Mouse (Mus musculus): ENCODE measurements around the gene Gm13304. TPM values are rescaled to one million over a fixed set of nuclear protein-coding genes. Genes with fewer than 3 reads are reported as not detected.
"Not testable (repeated sequence)": the region's sequence is repeated elsewhere in the genome, so short reads cannot be mapped to it uniquely, and the experiment has no call there.

Gm13304 gene
- not detected in 2 replicates for polyA plus RNA-seq (2014; fragmentation: Nextera tagmentation; extraction: Ambion mirVana)

- H3K27me3 ChIP-seq (ENCODE audit: control insufficient read depth, insufficient read depth, low read length); H3K4me1 ChIP-seq (ENCODE audit: control insufficient read depth, insufficient read depth, low read length); H3K27ac ChIP-seq (ENCODE audit: low read length); H3K36me3 ChIP-seq (ENCODE audit: control insufficient read depth, insufficient read depth, low read length); ATAC-seq (ENCODE audit: insufficient number of reproducible peaks, insufficient read depth, low FRiP score, low read depth); H3K4me2 ChIP-seq (replicated peaks; ENCODE audit: low read depth, low read length); H3K9me3 ChIP-seq (ENCODE audit: control insufficient read depth, low read depth, low read length); H3K9ac ChIP-seq (replicated peaks; ENCODE audit: low read depth, low read length); H3K4me3 ChIP-seq (ENCODE audit: low read depth, low read length): not testable (repeated sequence)
- WGBS, result no CpG with 5 or more reads among the region's 5 CpGs
These were observed at the start of gene Gm13304 for GRCm38 (mm10) chr4:42114517-42114916. Gene Gm13304 (plus strand): TSS chr4:42114817.

- H3K9ac ChIP-seq (replicated peaks; ENCODE audit: low read depth, low read length); H3K4me1 ChIP-seq (ENCODE audit: control insufficient read depth, insufficient read depth, low read length); H3K4me3 ChIP-seq (ENCODE audit: low read depth, low read length); H3K36me3 ChIP-seq (ENCODE audit: control insufficient read depth, insufficient read depth, low read length); H3K27ac ChIP-seq (ENCODE audit: low read length); H3K4me2 ChIP-seq (replicated peaks; ENCODE audit: low read depth, low read length); H3K9me3 ChIP-seq (ENCODE audit: control insufficient read depth, low read depth, low read length); H3K27me3 ChIP-seq (ENCODE audit: control insufficient read depth, insufficient read depth, low read length); ATAC-seq (ENCODE audit: insufficient number of reproducible peaks, insufficient read depth, low FRiP score, low read depth): not testable (repeated sequence)
- no CpG with 5 or more reads among the region's 2 CpGs for WGBS
These were observed 23.7 kb upstream of the Gm13304 start, which contains the start of gene Gm3893 for GRCm38 (mm10) chr4:42090907-42091306. Gene Gm3893 (plus strand): TSS chr4:42091207.

- no CpG with 5 or more reads among the region's 9 CpGs for WGBS
- H3K27ac ChIP-seq (ENCODE audit: low read length); ATAC-seq (ENCODE audit: insufficient number of reproducible peaks, insufficient read depth, low FRiP score, low read depth): not testable (repeated sequence)
These were observed 38.5 kb downstream of the Gm13304 start, which contains the start of gene Gm13306 for GRCm38 (mm10) chr4:42153136-42153535. Gene Gm13306 (plus strand): TSS chr4:42153436.

More at GRCm38 (mm10) chr4:42153136-42153535, 38.5 kb downstream of the Gm13304 start, which contains the start of gene Gm13306:
- not testable (repeated sequence) for H3K4me3 ChIP-seq (ENCODE audit: low read depth, low read length); H3K36me3 ChIP-seq (ENCODE audit: control insufficient read depth, insufficient read depth, low read length); H3K4me2 ChIP-seq (replicated peaks; ENCODE audit: low read depth, low read length); H3K4me1 ChIP-seq (ENCODE audit: control insufficient read depth, insufficient read depth, low read length); H3K27me3 ChIP-seq (ENCODE audit: control insufficient read depth, insufficient read depth, low read length); H3K9me3 ChIP-seq (ENCODE audit: control insufficient read depth, low read depth, low read length); H3K9ac ChIP-seq (replicated peaks; ENCODE audit: low read depth, low read length)

Other genes starting within 250 kb of the Gm13304 start
- gene Gm21541, start 211.2 kb upstream of the Gm13304 start, polyA plus RNA-seq (2014; fragmentation: Nextera tagmentation; extraction: Ambion mirVana), result 29.6 and 32.8 TPM in 2 replicates
- gene Gm20878, start 173.2 kb upstream of the Gm13304 start, polyA plus RNA-seq (2014; fragmentation: Nextera tagmentation; extraction: Ambion mirVana), result 0.78 and 2.2 TPM in 2 replicates
- gene Fam205a4, start 148.8 kb upstream of the Gm13304 start, polyA plus RNA-seq (2014; fragmentation: Nextera tagmentation; extraction: Ambion mirVana), result 0.49 TPM in 1 of 2 replicates, not detected in the other
- 0.29 TPM in 1 of 2 replicates, not detected in the other for gene Gm21093, start 80.1 kb upstream of the Gm13304 start, polyA plus RNA-seq (2014; fragmentation: Nextera tagmentation; extraction: Ambion mirVana)
- gene Gm3893, start 23.6 kb upstream of the Gm13304 start, polyA plus RNA-seq (2014; fragmentation: Nextera tagmentation; extraction: Ambion mirVana), result not detected in 2 replicates
- gene Gm13306, start 38.6 kb downstream of the Gm13304 start, polyA plus RNA-seq (2014; fragmentation: Nextera tagmentation; extraction: Ambion mirVana), result not detected in 2 replicates
- not detected in 2 replicates for gene Gm13305, start 53.8 kb downstream of the Gm13304 start, polyA plus RNA-seq (2014; fragmentation: Nextera tagmentation; extraction: Ambion mirVana)
- gene Gm10600, start 125.8 kb downstream of the Gm13304 start, polyA plus RNA-seq (2014; fragmentation: Nextera tagmentation; extraction: Ambion mirVana), result not detected in 2 replicates
- 0.75 TPM in 1 of 2 replicates, not detected in the other for gene Ccl21b, start 140.9 kb downstream of the Gm13304 start, polyA plus RNA-seq (2014; fragmentation: Nextera tagmentation; extraction: Ambion mirVana)
- not detected in 2 replicates for gene Gm21953, start 179.4 kb downstream of the Gm13304 start, polyA plus RNA-seq (2014; fragmentation: Nextera tagmentation; extraction: Ambion mirVana)
- gene Fam205a3, start 203.5 kb downstream of the Gm13304 start, polyA plus RNA-seq (2014; fragmentation: Nextera tagmentation; extraction: Ambion mirVana), result 0.18 TPM in 1 of 2 replicates, not detected in the other

Data from stomach, embryonic 14.5 days (tissue).